Mouse (Mus musculus): Measurements from ENCODE around the gene Hmgb1.

DNA sequence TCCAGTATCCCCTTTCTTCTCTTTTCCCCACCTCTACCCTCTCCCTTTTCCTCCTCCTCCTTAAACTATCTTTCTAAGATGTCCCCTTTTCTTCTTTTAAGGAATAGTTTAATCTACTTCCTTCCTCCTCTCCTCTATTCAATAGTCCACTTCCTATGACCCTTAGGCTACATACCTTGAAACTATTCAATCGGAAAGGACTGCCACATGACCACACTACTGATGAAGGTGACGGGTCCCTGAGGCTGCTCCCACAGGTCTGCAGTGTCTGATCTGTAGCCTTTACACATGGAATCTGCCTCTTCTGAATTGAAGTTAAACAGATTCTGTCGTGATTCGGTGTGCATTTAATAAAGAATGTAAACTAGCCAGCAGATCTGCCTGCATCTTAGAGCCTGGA, 28.5 kb upstream of the Hmgb1 start:
- TF ChIP-seq CTCF (conservative IDR thresholded peaks at IDR 0.05; ENCODE audit: insufficient read depth, insufficient read length, low read depth, low read length) = no peak
- TF ChIP-seq POLR2A (IDR thresholded peaks at IDR 0.05; ENCODE audit: low read depth, low read length) = no peak

All from kidney, adult 2 months (tissue).